Mouse (Mus musculus): ENCODE measurements around the gene Gm45711.
"Not testable (repeated sequence)": the region's sequence is repeated elsewhere in the genome, so short reads cannot be mapped to it uniquely, and the experiment has no call there.

DNA sequence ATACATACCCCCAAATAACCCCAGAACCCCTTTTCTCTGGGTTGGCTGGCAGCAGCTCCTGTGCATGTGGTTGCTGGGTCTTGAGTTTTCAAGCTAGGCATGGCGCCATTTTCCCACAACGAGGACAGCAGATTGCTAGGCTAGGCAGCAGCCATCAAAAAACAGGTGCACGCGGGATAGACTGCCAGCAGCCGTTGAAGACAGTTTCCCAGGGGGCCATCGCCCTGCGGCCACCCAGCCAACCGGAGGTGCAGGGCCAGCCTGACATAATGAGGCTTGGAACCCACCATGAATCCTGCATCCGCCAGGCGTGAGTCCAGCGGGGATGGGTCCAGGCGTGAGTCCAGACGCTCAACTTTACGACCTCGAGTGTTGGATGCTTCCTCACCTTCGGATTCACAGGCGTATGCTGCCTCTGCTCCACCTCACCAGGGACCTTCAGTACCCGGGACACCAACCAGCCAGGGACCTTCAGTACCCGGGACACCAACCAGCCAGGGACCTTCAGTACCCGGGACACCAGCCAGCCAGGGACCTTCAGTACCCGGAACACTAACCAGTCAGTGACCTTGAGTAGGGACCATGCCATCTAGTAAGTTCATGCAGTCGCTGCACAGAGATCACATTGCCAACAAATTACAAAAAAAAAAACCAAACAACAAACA, 45.5 kb downstream of the Gm45711 start:
- TF ChIP-seq CTCF, EP300 (IDR thresholded peaks at IDR 0.05; ENCODE audit: low read depth): not testable (repeated sequence)

Measured in liver, embryonic 14.5 days (tissue).